Mouse (Mus musculus): Measurements from ENCODE around the gene Dnah1. TPM values are rescaled to one million over a fixed set of nuclear protein-coding genes. Genes with fewer than 3 reads are reported as not detected.

Dnah1 gene
- total and polyA plus RNA-seq, 2 experiments from 2014 or later = 2.1 to 9.9 TPM

DNA sequence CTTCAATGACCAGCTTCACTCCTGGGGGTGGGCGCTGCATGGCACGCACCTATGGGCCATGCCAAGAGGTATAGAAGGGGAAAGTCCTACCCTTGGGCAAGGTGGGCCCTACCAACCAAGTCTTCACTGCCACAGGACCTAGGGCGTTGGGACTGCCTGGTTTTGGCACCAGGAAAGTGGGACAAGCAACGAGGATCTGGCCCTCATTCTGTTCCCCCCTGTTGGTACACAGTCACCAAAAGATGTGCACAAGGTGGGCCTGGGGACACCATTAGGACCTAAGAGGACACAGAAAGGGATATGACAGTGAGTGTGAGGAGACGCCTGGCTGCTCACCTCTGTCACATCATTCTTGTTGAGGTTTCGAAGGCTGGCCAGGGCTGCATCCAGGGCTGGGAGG is 52.6 kb downstream of the Dnah1 start:
- DNase-seq (ENCODE audit: low spot score) (no peak), ATAC-seq (no peak)
- H3K36me3 ChIP-seq (ENCODE audit: insufficient read depth, low read length) = no peaks in the 10 kb centered on the region
- no peak for TF ChIP-seq CTCF (IDR thresholded peaks at IDR 0.05; ENCODE audit: low read depth)
- 92% methylated on average over 6 of the region's 6 CpGs for WGBS
- H3K4me1 ChIP-seq (ENCODE audit: insufficient read depth, low read length) = peaks cover 25% of the 10 kb centered on the region
- H3K9me3 ChIP-seq (ENCODE audit: low read length) = no peaks in the 10 kb centered on the region
- H3K27me3 ChIP-seq (ENCODE audit: insufficient read depth, low read length) = no peaks in the 10 kb centered on the region
- no peak overlapping the region for H3K4me2 ChIP-seq (ENCODE audit: low read depth, low read length)
- H3K9ac ChIP-seq (replicated peaks; ENCODE audit: low read length) = no peak overlapping the region
- no peak overlapping the region for H3K27ac ChIP-seq
- H3K4me3 ChIP-seq (ENCODE audit: low read length) = no peak overlapping the region

DNA sequence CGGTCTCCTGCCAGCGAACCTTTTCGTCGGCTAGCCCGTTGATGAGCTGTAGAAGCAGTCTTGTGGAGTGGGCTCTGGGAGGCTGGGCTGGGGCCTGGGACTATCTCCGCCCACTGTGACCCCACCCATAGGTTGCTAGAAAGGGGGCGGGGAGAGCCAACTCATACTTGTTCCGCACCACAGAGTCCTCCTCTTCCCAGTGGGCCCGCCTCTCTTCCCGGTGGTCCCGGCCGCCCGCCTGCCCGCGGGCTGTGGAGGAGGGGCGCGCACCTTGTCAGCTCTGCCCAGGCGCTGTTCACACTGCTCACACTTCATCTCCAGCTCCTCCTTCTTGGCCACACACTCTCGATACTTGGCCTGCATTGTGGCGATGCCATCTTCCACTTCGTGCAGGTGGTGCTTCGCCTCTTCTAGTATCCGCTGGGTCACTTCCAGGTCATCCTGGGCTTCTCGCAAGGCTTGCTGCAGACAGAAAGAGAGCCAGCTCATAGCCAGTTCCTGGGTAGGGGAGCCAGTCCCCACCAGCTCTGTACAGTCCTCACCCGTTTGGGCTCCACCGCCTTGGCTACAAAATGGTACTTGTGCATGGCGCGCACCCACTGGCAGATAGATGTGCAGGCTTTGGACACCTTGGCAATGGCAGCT is 54.1 kb downstream of the Dnah1 start:
- TF ChIP-seq CTCF (IDR thresholded peaks at IDR 0.05; ENCODE audit: low read depth) = no peak
- Histone ChIP-seq H3K27me3 (ENCODE audit: insufficient read depth, low read length) (no peaks in the 10 kb centered on the region), H3K9me3 (ENCODE audit: low read length) (no peaks in the 10 kb centered on the region), H3K27ac (peak overlapping the region; percentile 76), H3K36me3 (ENCODE audit: insufficient read depth, low read length) (no peaks in the 10 kb centered on the region), H3K4me2 (ENCODE audit: low read depth, low read length) (peak overlapping the region; percentile 47), H3K4me3 (ENCODE audit: low read length) (peak overlapping the region; percentile 12), H3K4me1 (ENCODE audit: insufficient read depth, low read length) (peaks cover 25% of the 10 kb centered on the region), H3K9ac (replicated peaks; ENCODE audit: low read length) (peak overlapping the region; percentile 15; the same call in 1 of the 2 replicates)
- WGBS = 15% methylated on average over 27 of the region's 28 CpGs
- peak; percentile 66 for ATAC-seq
- peak; percentile 55 for DNase-seq (ENCODE audit: low spot score)

DNA sequence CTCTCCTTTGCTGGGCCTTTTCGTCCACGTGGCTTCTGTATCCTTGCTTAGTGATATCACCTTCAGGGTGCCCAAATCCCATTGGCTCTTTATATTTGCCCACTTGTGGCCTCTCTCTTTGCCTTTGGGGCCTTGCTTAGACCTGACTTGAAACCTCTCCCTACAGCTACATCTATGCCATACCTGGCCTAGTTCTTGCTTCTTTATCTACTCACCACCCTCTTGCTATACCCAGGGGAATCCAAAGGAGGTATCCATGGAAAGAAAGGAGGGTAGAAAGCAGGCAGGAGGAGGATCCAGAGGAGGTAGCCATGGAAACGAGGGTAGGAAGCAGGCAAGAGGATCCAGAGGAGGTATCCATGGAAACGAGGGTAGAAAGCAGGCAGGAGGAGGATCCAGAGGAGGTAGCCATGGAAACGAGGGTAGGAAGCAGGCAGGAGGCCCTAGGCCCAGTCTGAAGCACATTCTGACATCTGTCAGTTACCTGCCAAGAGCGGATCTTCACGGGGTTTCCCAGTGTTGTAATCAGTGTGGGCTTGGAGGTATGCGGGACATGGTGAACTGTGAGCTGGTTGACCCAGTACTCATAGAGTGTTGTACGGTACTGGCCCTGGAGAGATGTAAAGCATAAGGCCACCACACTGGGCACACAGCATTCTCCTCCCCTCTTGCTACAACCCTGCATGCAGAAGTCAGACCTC is 55.2 kb downstream of the Dnah1 start:
- Histone ChIP-seq H3K9me3 (ENCODE audit: low read length) (no peaks in the 10 kb centered on the region), H3K27ac (peak overlapping the region; percentile 76), H3K4me3 (ENCODE audit: low read length) (no peak overlapping the region), H3K9ac (replicated peaks; ENCODE audit: low read length) (peak overlapping the region; percentile 15; the same call in 1 of the 2 replicates), H3K36me3 (ENCODE audit: insufficient read depth, low read length) (no peaks in the 10 kb centered on the region), H3K27me3 (ENCODE audit: insufficient read depth, low read length) (no peaks in the 10 kb centered on the region), H3K4me2 (ENCODE audit: low read depth, low read length) (peak overlapping the region; percentile 47), H3K4me1 (ENCODE audit: insufficient read depth, low read length) (peaks cover 25% of the 10 kb centered on the region)
- ATAC-seq = peak; percentile 77
- peak; percentile 62 for DNase-seq (ENCODE audit: low spot score)
- TF ChIP-seq CTCF (IDR thresholded peaks at IDR 0.05; ENCODE audit: low read depth) = no peak
- WGBS = 26% methylated on average over 9 of the region's 9 CpGs

DNA sequence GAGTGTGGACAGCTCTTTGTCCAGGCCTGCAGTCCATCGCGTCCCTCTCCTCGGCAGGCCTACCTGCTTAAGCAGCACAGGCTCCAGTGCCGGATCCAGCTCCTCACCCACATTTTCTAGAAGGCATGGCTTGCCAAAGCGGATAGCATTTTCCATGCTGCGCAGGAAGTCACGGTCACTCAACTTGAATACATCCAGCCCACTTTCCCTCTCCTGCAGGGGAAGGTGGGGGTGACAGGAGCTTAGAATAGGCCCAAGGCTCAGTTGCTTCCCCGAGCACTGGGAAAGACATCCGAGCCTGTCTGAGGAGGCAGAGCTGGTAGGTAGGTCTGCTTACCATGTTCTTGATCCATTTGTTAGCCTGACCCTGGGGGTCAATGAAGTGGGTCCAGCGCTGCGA is 56.0 kb downstream of the Dnah1 start:
- no peak for TF ChIP-seq CTCF (IDR thresholded peaks at IDR 0.05; ENCODE audit: low read depth)
- Histone ChIP-seq H3K9ac (replicated peaks; ENCODE audit: low read length) (no peak overlapping the region), H3K9me3 (ENCODE audit: low read length) (no peaks in the 10 kb centered on the region), H3K27ac (peak overlapping the region; percentile 76; the same call in 1 of the 2 replicates), H3K27me3 (ENCODE audit: insufficient read depth, low read length) (no peaks in the 10 kb centered on the region), H3K4me2 (ENCODE audit: low read depth, low read length) (no peak overlapping the region), H3K4me3 (ENCODE audit: low read length) (no peak overlapping the region), H3K4me1 (ENCODE audit: insufficient read depth, low read length) (peaks cover 25% of the 10 kb centered on the region), H3K36me3 (ENCODE audit: insufficient read depth, low read length) (no peaks in the 10 kb centered on the region)
- DNase-seq (ENCODE audit: low spot score) (no peak), ATAC-seq (no peak)
- 73% methylated on average over 11 of the region's 11 CpGs for WGBS

DNA sequence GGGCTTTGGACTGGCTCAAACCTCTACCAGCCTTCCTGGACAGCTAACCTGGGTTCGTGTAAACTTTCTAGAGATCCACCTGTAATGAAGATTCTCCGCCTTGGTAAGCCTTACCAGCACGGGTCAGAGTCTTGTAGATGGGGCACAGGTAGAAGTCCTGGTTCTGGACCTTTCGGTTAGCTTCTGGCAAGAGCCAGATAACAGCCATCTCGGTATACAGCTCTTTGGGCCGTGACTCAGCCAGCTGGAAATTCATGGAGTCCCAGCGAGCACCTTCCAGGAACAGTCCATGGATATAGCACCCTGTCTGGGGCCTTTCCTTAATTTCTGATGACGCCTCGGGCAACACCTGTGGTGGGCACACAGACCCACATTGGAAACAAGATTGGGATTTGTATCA is 62.8 kb downstream of the Dnah1 start:
- H3K4me3 ChIP-seq (ENCODE audit: low read length) = no peak overlapping the region
- WGBS = 96% methylated on average over 9 of the region's 9 CpGs
- TF ChIP-seq CTCF (IDR thresholded peaks at IDR 0.05; ENCODE audit: low read depth) = no peak
- no peaks in the 10 kb centered on the region for H3K4me1 ChIP-seq (ENCODE audit: insufficient read depth, low read length)
- no peak overlapping the region for H3K4me2 ChIP-seq (ENCODE audit: low read depth, low read length)
- no peak overlapping the region for H3K27ac ChIP-seq
- DNase-seq (ENCODE audit: low spot score) (no peak), ATAC-seq (no peak)
- peaks cover 57% of the 10 kb centered on the region for H3K36me3 ChIP-seq (ENCODE audit: insufficient read depth, low read length)
- H3K9ac ChIP-seq (replicated peaks; ENCODE audit: low read length) = no peak overlapping the region
- no peaks in the 10 kb centered on the region for H3K27me3 ChIP-seq (ENCODE audit: insufficient read depth, low read length)
- H3K9me3 ChIP-seq (ENCODE audit: low read length) = no peaks in the 10 kb centered on the region

DNA sequence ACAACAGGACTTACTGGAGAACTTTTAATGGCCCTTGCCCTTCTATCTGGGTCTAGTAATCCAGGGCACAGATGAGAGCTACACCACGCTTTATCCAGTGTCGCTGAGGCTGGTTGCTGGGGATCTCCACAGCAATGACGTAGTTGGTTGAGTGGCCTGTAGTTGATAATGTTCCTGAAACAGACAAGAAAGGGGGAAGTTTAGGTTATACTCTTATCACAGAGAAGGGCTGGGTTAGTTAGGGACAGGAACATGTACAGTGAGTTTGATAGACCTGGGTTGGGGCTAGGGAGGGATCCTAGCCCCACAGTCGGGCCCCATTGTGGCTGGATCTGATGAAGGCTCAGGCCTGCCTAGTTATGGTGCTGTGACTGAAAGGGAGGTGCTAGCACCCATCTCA is 63.3 kb downstream of the Dnah1 start:
- H3K4me3 ChIP-seq (ENCODE audit: low read length) = no peak overlapping the region
- no peak for DNase-seq (ENCODE audit: low spot score)

More for the DNA sequence above, 63.3 kb downstream of the Dnah1 start:
- no peak for TF ChIP-seq CTCF (IDR thresholded peaks at IDR 0.05; ENCODE audit: low read depth)
- H3K36me3 ChIP-seq (ENCODE audit: insufficient read depth, low read length) = peaks cover 63% of the 10 kb centered on the region
- H3K9ac ChIP-seq (replicated peaks; ENCODE audit: low read length) = no peak overlapping the region
- H3K27ac ChIP-seq = no peak overlapping the region
- H3K4me2 ChIP-seq (ENCODE audit: low read depth, low read length) = no peak overlapping the region
- ATAC-seq = no peak
- no peaks in the 10 kb centered on the region for H3K27me3 ChIP-seq (ENCODE audit: insufficient read depth, low read length)
- H3K4me1 ChIP-seq (ENCODE audit: insufficient read depth, low read length) = no peaks in the 10 kb centered on the region
- over 99% methylated on average over 4 of the region's 4 CpGs for WGBS
- H3K9me3 ChIP-seq (ENCODE audit: low read length) = no peaks in the 10 kb centered on the region
